Mouse (Mus musculus) embryonic fibroblast, embryonic 13.5 days (primary cell): ENCODE measurements around the gene Tcf20.

Experiments
- CTCF ChIP-seq: IDR thresholded peaks from 2 replicates; pipeline ENCODE4 v1.5.1; 2011; ENCODE audit warnings: mild to moderate bottlenecking, control low read depth, low read length, moderate library complexity, borderline replicate concordance; ENCODE audit not compliant: insufficient read depth
- POLR2A ChIP-seq: IDR thresholded peaks from 2 replicates; pipeline ENCODE4 v1.6.1; 2011; ENCODE audit warnings: low read depth, mild to moderate bottlenecking, control low read depth, low read length, moderate library complexity

GRCm38 (mm10) chr15:83029725-83030718 lies 42.4 kb upstream of the Tcf20 start:
- TF ChIP-seq POLR2A, result no peak
- no peak for TF ChIP-seq CTCF
